Mouse (Mus musculus) liver, postnatal 0 days (tissue): Measurements from ENCODE around the gene Vapa. TPM values are rescaled to one million over a fixed set of nuclear protein-coding genes. Genes with fewer than 3 reads are reported as not detected.

Experiments used
- ATAC-seq: fragments of 200-750 bp; cut with Nextera tagmentation; 2 replicates; pipeline ENCODE4 v1.8.0; 2017; ENCODE audit warnings: mild to moderate bottlenecking, moderate library complexity
- DNase-seq: peaks from one replicate; pipeline ENCODE4 v3.0.0-alpha.2; 2016
- H3K27ac ChIP-seq: fragments of 300-500 bp; sonication (generic); 2 replicates; pipeline ENCODE4 v1.5.1; 2014; ENCODE audit warnings: antibody characterized with exemption, moderate library complexity, mild to moderate bottlenecking, low read depth
- H3K27me3 ChIP-seq: fragments of 300-500 bp; sonication (generic); 2 replicates; pipeline ENCODE4 v1.6.1; 2014; ENCODE audit warnings: low read length, control low read depth, mixed read lengths; ENCODE audit not compliant: insufficient read depth
- H3K36me3 ChIP-seq: fragments of 300-500 bp; sonication (generic); replicated peaks from 2 replicates; pipeline ENCODE4 v1.6.1; 2014; ENCODE audit warnings: mild to moderate bottlenecking, control low read depth, low read length, moderate library complexity, mixed read lengths; ENCODE audit not compliant: insufficient read depth
- H3K4me1 ChIP-seq: fragments of 300-500 bp; sonication (generic); 2 replicates; pipeline ENCODE4 v1.6.1; 2014; ENCODE audit warnings: antibody characterized with exemption, mild to moderate bottlenecking, control low read depth; ENCODE audit not compliant: insufficient read depth
- H3K4me2 ChIP-seq: fragments of 300-500 bp; sonication (generic); 2 replicates; pipeline ENCODE4 v1.6.1; 2014; ENCODE audit warnings: low read depth, mild to moderate bottlenecking, low read length, moderate library complexity, mixed read lengths
- H3K4me3 ChIP-seq: fragments of 300-500 bp; sonication (generic); 2 replicates; pipeline ENCODE4 v1.5.1; 2014; ENCODE audit warnings: low read depth, low read length
- H3K9ac ChIP-seq: fragments of 300-500 bp; sonication (generic); replicated peaks from 2 replicates; pipeline ENCODE4 v1.6.1; 2014; ENCODE audit warnings: mild to moderate bottlenecking, moderate library complexity
- H3K9me3 ChIP-seq: fragments of 300-500 bp; sonication (generic); 2 replicates; pipeline ENCODE4 v1.6.1; 2016; ENCODE audit warnings: mild to moderate bottlenecking, control low read depth, low read length, mixed read lengths
- CTCF ChIP-seq: sonication (generic); IDR thresholded peaks from 2 replicates; pipeline ENCODE4 v1.5.1; 2016; ENCODE audit warnings: antibody characterized with exemption, low read depth
- EP300 ChIP-seq: IDR thresholded peaks from 2 replicates; pipeline ENCODE4 v1.6.1; 2016; ENCODE audit warnings: antibody characterized with exemption, low read depth, mild to moderate bottlenecking
- WGBS: fragments of 180-500 bp; shearing (Covaris S2); extraction: QIAGEN DNeasy Blood & Tissue Kit; methylation state at CpG from one replicate; pipeline ENCODE4 v1.1.7; 2014; ENCODE audit not compliant: insufficient replicate concordance; 5-methylcytosine and 5-hydroxymethylcytosine counted together
- polyA plus RNA-seq: library from polyadenylated mRNA; unstranded; fragments of >200 nt; fragmentation: Nextera tagmentation; extraction: Ambion mirVana; gene quantifications from 2 replicates; pipeline ENCODE4 v1.2.1, GENCODE M21; 2015

Gene Vapa
- polyA plus RNA-seq, 1 experiment from 2014 or later: 84.0 TPM

- no peak overlapping the region for H3K27ac ChIP-seq
- H3K27me3 ChIP-seq: no peaks in the 10 kb centered on the region
These were observed 42.3 kb upstream of the Vapa start for GRCm38 (mm10) chr17:65655608-65656007.

GRCm38 (mm10) chr17:65650598-65650997 is 37.2 kb upstream of the Vapa start:
- Histone ChIP-seq H3K9ac (no peak overlapping the region), H3K4me3 (no peak overlapping the region), H3K4me1 (0 out of 2 replicates have a peak, but pooled peaks cover under 1% of the 10 kb centered on the region), H3K27me3 (no peaks in the 10 kb centered on the region), H3K36me3 (no peaks in the 10 kb centered on the region), H3K4me2 (no peak overlapping the region), H3K9me3 (no peaks in the 10 kb centered on the region), H3K27ac (no peak overlapping the region)
- DNase-seq (no peak), ATAC-seq (no peak)
- 49% methylated on average over 6 of the region's 6 CpGs for WGBS
- TF ChIP-seq CTCF (no peak), EP300 (no peak)

More at GRCm38 (mm10) chr17:65655608-65656007, 42.3 kb upstream of the Vapa start:
- H3K4me3 ChIP-seq: no peak overlapping the region
- H3K9ac ChIP-seq: no peak overlapping the region
- H3K4me1 ChIP-seq: peaks cover 13% of the 10 kb centered on the region
- no peaks in the 10 kb centered on the region for H3K36me3 ChIP-seq
- no peaks in the 10 kb centered on the region for H3K9me3 ChIP-seq
- no peak overlapping the region for H3K4me2 ChIP-seq
- TF ChIP-seq EP300: no peak
- TF ChIP-seq CTCF: no peak
- ATAC-seq: no peak
- 64% methylated on average over 4 of the region's 4 CpGs for WGBS
- DNase-seq: no peak

GRCm38 (mm10) chr17:65649175-65649493 is 35.8 kb upstream of the Vapa start:
- H3K4me1 ChIP-seq: no peaks in the 10 kb centered on the region
- no peaks in the 10 kb centered on the region for H3K27me3 ChIP-seq
- H3K27ac ChIP-seq: no peak overlapping the region
- TF ChIP-seq EP300 (no peak), CTCF (no peak)
- H3K9ac ChIP-seq: no peak overlapping the region
- no peak overlapping the region for H3K4me2 ChIP-seq
- WGBS: 84% methylated on average over 2 of the region's 2 CpGs
- H3K9me3 ChIP-seq: no peaks in the 10 kb centered on the region
- H3K36me3 ChIP-seq: no peaks in the 10 kb centered on the region
- ATAC-seq (no peak), DNase-seq (no peak)
- no peak overlapping the region for H3K4me3 ChIP-seq

- Histone ChIP-seq H3K36me3 (no peaks in the 10 kb centered on the region), H3K4me3 (no peak overlapping the region), H3K4me2 (no peak overlapping the region), H3K9me3 (no peaks in the 10 kb centered on the region), H3K27ac (no peak overlapping the region), H3K9ac (no peak overlapping the region), H3K27me3 (no peaks in the 10 kb centered on the region), H3K4me1 (no peaks in the 10 kb centered on the region)
- ATAC-seq: no peak
- DNase-seq: no peak
- WGBS: 78% methylated on average over 9 of the region's 9 CpGs
- TF ChIP-seq CTCF (no peak), EP300 (no peak)
These were observed 35.2 kb upstream of the Vapa start for GRCm38 (mm10) chr17:65648371-65649174.

GRCm38 (mm10) chr17:65647961-65648360 is 34.6 kb upstream of the Vapa start:
- Histone ChIP-seq H3K4me2 (no peak overlapping the region), H3K4me1 (0 out of 2 replicates have a peak, but pooled peaks cover 4% of the 10 kb centered on the region), H3K27ac (no peak overlapping the region), H3K9ac (no peak overlapping the region), H3K27me3 (no peaks in the 10 kb centered on the region), H3K9me3 (no peaks in the 10 kb centered on the region), H3K4me3 (no peak overlapping the region), H3K36me3 (no peaks in the 10 kb centered on the region)
- TF ChIP-seq EP300 (no peak), CTCF (no peak)
- ATAC-seq: no peak
- WGBS: 49% methylated on average over 5 of the region's 5 CpGs
- DNase-seq: no peak

- ATAC-seq: no peak
- TF ChIP-seq CTCF (no peak), EP300 (no peak)
- 61% methylated on average over 6 of the region's 6 CpGs for WGBS
- no peaks in the 10 kb centered on the region for H3K27me3 ChIP-seq
- H3K4me2 ChIP-seq: no peak overlapping the region
- no peak overlapping the region for H3K4me3 ChIP-seq
- 0 out of 2 replicates have a peak, but pooled peaks cover 4% of the 10 kb centered on the region for H3K4me1 ChIP-seq
- no peak for DNase-seq
- no peaks in the 10 kb centered on the region for H3K9me3 ChIP-seq
- no peak overlapping the region for H3K27ac ChIP-seq
- H3K36me3 ChIP-seq: no peaks in the 10 kb centered on the region
- no peak overlapping the region for H3K9ac ChIP-seq
These were observed 33.9 kb upstream of the Vapa start for GRCm38 (mm10) chr17:65647226-65647625.
